Mouse (Mus musculus): ENCODE results near the gene Kbtbd3. TPM values are rescaled to one million over a fixed set of nuclear protein-coding genes. Genes with fewer than 3 reads are reported as not detected.

Gene Kbtbd3
- polyA plus RNA-seq, 1 experiment from 2014 or later, result 6.0 TPM

DNA sequence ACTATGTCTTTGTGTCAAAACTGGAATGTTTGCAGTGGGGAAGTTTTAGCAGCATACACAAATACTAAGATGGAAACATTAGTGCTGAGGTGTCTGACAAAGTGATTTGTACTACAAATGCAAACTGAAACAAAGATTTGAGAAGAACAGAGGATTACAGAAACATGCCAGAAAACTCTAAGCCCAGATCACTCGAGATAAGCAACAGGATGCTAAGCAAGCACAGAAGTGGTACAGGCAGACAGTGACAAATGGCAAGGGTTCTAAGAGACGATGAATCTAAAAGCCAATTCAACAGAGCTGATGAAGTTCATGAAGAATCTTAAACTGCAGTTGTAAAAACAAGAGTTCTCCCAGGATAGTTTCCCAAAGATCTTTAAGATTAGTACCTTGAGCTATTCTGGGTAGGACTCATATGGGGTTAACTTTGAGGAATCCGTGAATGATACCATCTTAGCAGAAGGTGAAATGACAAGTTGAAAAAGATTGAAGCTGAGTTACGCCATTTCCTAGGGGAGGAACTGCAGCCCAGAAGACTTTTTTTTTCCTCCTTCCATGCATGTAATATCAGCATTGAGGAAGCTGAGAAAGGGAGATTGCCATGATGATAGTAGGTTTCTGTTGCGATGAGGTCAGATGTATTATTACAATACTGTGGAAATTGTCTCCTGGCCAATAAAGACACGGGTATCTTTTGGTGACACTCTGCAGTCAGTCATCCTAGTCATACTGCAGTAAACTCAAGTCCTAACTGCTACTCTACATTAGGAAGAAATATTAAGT lies 9.5 kb downstream of the Kbtbd3 start:
- no peaks in the 10 kb centered on the region for H3K36me3 ChIP-seq (replicated peaks)
- H3K27me3 ChIP-seq (ENCODE audit: poor library complexity, severe bottlenecking), result no peaks in the 10 kb centered on the region
- no peak overlapping the region for H3K27ac ChIP-seq
- H3K4me1 ChIP-seq, result no peaks in the 10 kb centered on the region
- 92% methylated on average over 6 of the region's 6 CpGs for WGBS
- no peak overlapping the region for H3K4me3 ChIP-seq
- no peak for DNase-seq (ENCODE audit: extremely low spot score, low spot score)
- H3K9me3 ChIP-seq, result peaks cover 5% of the 10 kb centered on the region; the same call in 1 of the 2 replicates

DNA sequence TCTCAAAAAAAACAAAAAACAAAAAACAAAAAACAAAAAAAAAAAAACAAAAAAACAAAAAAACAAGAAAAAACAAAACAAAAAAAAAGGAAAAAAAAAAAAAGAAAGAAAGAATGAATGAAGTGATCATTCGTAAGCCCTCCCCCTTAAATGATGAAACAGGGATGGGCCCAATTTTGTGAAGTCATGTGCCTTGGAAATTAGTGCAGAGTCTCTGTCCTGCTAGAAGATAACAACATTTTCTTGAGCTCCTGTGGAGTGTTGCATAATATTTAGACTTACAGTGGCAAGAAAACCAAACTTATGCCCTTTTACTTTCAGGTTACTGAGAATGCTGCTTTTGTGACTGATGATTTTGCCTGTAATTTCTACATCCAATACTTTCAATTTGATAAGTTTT lies 43.5 kb downstream of the Kbtbd3 start:
- no peaks in the 10 kb centered on the region for H3K27me3 ChIP-seq (ENCODE audit: poor library complexity, severe bottlenecking)
- no peaks in the 10 kb centered on the region for H3K9me3 ChIP-seq
- WGBS, result 97% methylated on average over 1 of the region's 1 CpGs
- H3K4me3 ChIP-seq, result no peak overlapping the region
- H3K27ac ChIP-seq, result no peak overlapping the region
- H3K36me3 ChIP-seq (replicated peaks), result no peaks in the 10 kb centered on the region
- no peaks in the 10 kb centered on the region for H3K4me1 ChIP-seq
- DNase-seq (ENCODE audit: extremely low spot score, low spot score), result no peak

DNA sequence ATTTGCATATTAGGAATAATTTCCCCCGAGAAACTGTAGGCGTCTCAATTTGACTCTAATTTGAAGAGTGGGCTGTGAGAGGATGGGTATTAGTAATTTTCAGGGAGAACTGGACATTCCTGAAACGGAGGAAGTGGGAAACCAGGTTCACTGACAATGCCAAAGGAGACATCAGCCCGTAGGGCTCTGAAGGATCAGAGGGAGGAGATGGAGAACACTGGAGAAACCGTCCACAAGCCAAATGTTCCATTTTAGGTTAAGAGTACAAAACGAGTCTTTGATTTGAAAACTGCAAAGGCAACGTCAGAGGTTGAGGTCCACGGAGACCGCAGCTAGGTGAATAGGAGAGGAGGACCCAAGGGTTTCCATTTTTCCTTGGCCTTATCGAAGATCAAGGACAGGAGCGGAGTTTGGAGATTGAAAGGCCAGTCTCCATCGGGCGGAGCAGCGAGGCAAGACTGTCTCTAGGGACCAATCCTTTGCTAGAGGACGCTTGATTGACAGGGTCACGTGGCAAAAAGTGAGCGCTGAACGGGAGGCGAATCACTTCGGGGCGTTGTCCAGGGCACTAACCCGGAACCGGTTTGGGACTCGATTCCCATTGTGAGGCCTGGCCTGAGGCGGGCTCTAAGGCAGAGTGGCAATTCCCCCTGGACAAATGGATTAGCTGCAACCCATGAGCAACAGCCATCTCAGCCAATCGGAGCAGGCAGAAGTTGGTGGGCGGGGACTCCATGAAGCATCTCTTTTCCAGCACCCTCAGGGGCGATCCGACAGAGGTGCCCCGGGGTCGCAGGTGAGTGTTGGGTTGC lies 66.4 kb downstream of the Kbtbd3 start, which contains the start of gene Msantd4:
TSS of gene Msantd4 (plus strand) at position 735 of the 812 bp plus-strand sequence.
- no peaks in the 10 kb centered on the region for H3K27me3 ChIP-seq (ENCODE audit: poor library complexity, severe bottlenecking)
- peak within 1 kb of the TSS; percentile 77 for H3K4me3 ChIP-seq
- H3K36me3 ChIP-seq (replicated peaks), result peaks cover 8% of the 10 kb centered on the region; the same call in 1 of the 2 replicates
- WGBS, result 3% methylated on average over 31 of the region's 31 CpGs
- H3K27ac ChIP-seq, result peak within 1 kb of the TSS; percentile 90
- H3K4me1 ChIP-seq, result peaks cover 11% of the 10 kb centered on the region
- no peaks in the 10 kb centered on the region for H3K9me3 ChIP-seq
- peak; percentile 99 for DNase-seq (ENCODE audit: extremely low spot score, low spot score)

DNA sequence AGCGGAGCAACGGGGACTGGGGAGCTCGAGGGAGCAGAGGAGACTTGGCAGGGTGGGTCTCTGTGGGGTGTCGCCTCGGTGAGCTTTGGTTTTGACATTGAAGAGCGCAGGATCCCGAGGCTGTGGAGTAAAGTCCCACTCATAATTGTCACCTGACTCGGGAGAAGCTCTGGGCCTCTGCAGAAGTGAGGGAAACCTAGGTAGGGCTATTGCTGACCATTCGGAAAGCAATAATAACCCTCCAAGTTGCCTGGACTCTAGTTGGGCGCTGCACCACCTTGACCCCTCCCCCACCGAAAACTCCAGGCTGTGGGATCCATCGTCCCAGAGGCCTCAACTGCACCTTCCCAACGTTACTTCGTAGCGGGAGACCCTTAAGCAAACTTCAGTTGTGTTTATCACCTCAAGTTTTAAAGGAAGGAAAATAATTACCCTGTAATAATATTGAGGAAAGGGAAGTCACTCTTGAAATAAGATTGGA lies 67.0 kb downstream of the Kbtbd3 start:
- peak overlapping the region; percentile 77 for H3K4me3 ChIP-seq
- no peak for DNase-seq (ENCODE audit: extremely low spot score, low spot score)
- peaks cover 10% of the 10 kb centered on the region for H3K36me3 ChIP-seq (replicated peaks)
- peaks cover 11% of the 10 kb centered on the region for H3K4me1 ChIP-seq
- H3K27ac ChIP-seq, result peak overlapping the region; percentile 90
- under 1% methylated on average over 15 of the region's 15 CpGs for WGBS
- no peaks in the 10 kb centered on the region for H3K9me3 ChIP-seq
- no peaks in the 10 kb centered on the region for H3K27me3 ChIP-seq (ENCODE audit: poor library complexity, severe bottlenecking)

Small RNAs within 50 kb of the gene (microRNA-seq; reads per million reads assigned to microRNA genes)
- gene Gm22195 (not detected), gene Gm23992 (not detected)

Other genes starting within 250 kb of the Kbtbd3 start
- gene Aasdhppt, start 362 bp upstream of the Kbtbd3 start, polyA plus RNA-seq (2016; fragmentation: Nextera tagmentation; extraction: Ambion mirVana), result 30.7 and 32.0 TPM in 2 replicates
- 56.9 and 58.5 TPM in 2 replicates for gene Msantd4, start 66.7 kb downstream of the Kbtbd3 start, polyA plus RNA-seq (2016; fragmentation: Nextera tagmentation; extraction: Ambion mirVana)